Mouse (Mus musculus) frontal cortex, postnatal 10 days (tissue): ENCODE data around the gene Capzb.

Experiments used
- DNase-seq, 2 experiments: peaks; one replicate each; pipeline ENCODE4 v3.0.0; 2022; ENCODE audit warnings: low spot score in 2 of 2, mixed read lengths in 1 of 2

Gene Capzb

DNA sequence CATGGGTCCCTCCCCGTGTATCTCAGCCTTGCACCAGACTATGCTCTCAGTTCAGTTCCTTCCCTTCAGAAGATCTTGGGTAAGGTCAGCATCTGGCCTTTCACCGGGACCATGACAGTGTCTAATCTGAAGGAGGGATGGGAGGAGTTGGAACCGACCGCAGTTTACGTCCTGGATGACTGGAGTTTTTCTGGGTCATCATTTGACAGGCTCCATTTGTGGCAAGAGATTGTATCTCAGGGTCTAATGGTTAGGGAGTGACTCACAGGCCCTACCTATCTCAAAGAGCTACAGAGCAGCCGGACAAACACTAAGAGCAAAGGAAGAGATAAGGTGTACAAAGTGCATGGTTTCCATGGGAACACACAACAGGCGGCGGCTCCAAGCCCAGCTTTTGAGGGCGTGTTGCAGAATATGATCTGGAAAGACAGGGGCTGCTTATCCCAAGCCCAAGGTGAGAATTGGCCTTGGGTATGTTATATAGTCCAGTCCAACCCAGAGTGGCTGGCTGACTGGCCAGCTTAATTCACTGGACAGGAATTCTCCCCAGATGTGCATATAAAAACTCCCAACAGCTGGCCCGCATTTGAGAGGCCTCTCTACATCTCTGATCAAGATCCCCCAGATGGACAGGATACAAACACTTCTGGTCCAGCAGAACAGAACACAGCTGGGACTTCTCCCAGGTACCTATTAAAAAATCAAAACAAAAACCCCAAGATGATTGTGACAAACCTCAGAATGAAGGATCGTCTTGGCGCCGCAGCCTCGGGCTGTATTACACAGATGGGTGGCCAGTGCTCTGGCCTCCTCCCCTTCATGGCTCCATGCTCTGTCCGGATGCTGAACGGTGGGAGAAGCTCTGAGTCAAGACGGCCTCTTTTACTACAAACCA, 12.7 kb upstream of the Capzb start:
- no peak for DNase-seq

DNA sequence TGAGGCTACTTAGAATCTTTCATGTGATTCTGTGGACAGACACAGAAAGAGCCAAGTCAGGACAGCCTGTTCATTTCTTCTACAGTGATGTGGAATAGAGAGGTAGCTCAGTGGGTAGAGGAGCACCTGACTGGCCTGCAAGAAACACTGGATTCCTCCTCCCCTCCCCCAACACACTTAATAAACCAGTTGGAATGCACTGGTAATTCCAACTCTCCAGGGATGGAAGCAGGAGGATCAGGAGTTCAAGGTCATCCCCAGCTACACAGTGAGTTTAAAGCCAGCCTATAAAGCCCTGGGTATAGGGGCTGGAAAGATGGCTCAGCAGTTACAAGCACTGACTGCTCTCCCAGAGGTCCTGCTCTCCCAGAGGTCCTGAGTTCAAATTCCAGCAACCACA, 10.2 kb upstream of the Capzb start:
- DNase-seq: no peak

DNA sequence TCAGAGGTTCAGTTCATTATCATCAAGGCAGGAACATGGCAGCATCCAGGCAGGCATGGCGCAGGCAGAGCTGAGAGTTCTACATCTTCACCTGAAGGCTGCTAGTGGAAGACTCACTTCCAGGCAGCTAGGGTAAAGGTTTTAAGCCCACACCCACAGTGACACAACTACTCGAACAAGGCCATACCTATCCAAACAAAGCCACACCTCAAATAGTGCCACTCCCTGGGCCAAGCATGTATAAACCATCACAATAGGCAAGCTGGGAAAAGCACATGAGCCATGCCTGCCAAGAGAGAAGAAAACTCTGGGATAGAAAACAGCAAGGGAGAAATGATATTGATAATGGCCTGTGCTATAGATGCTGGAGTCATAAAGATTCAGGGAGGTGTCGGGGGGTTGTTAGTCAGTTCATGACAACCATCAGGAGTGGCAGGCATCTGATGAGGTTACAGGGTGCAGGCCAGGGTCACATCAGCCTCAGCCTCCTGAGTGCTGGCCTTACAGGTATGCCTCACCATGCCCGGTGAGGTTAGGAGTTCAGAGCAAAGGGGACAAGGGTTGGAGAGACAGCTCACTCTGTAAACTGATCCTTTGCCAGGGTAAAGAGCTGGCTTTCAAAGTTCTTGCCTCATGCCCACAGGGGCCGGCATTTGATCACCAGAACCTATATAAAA, 6.8 kb upstream of the Capzb start:
- DNase-seq: no peak

DNA sequence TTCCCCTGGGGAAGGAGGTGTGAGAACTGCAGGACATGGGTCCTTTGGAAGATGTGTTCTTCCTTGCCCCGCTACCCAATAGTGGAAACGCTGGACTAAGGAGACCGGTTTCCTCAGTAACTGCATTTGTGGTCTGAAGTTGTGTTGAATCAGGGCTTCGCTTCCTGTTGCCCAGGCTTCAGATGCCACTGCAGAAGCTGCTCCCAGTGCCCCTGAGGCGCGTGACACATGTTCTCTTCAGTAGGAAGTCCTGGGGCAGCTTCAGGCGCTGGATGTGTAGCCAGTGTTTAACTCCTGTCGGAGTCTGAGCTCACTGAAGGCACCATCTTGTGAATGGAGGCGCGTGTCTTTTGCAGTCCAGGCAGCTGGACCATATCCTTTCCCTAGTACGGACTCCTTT, 4.8 kb upstream of the Capzb start:
- DNase-seq: no peak

DNA sequence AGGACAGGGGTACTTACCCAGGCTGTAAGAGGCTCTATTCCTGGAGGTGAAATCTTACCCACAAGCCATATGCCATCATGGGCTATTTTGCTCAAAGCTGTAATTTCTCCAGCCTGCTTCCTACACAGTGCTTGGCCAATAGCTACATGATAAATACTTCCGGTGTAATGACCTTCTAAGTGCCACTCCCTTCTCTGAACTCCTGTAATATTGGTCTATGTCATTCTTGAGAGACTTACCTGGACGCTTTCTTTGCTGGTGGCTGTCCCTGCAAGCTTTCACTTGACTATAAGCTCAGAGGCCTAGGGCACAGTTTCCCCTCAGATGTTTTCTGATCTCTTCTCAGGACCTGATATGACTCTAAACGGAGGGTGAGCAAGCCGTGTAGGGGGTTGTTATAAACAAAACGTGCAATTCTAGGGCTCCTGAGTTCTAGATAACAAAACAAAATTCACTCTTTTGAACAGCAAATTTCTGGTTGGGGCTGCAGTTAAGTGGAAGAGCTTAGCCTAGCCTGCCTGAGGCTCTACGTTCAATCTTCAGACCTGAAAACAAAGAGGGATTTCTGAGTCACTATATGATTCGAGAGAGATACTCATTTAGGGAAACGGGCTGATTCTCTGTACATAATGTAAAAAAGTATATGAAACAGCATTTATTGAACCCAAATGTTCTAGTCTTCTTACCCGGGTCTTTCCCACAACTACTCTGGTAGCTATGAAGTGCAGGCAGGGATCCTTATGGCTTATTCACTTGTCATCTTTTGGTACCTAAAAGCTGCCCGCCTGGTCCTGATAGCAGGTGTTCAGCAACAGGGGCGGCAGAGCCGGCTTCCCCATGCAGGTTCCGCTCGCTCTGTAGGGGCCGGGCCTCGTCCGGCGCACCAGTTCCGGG, 847 bp upstream of the Capzb start:
- no peak for DNase-seq

DNA sequence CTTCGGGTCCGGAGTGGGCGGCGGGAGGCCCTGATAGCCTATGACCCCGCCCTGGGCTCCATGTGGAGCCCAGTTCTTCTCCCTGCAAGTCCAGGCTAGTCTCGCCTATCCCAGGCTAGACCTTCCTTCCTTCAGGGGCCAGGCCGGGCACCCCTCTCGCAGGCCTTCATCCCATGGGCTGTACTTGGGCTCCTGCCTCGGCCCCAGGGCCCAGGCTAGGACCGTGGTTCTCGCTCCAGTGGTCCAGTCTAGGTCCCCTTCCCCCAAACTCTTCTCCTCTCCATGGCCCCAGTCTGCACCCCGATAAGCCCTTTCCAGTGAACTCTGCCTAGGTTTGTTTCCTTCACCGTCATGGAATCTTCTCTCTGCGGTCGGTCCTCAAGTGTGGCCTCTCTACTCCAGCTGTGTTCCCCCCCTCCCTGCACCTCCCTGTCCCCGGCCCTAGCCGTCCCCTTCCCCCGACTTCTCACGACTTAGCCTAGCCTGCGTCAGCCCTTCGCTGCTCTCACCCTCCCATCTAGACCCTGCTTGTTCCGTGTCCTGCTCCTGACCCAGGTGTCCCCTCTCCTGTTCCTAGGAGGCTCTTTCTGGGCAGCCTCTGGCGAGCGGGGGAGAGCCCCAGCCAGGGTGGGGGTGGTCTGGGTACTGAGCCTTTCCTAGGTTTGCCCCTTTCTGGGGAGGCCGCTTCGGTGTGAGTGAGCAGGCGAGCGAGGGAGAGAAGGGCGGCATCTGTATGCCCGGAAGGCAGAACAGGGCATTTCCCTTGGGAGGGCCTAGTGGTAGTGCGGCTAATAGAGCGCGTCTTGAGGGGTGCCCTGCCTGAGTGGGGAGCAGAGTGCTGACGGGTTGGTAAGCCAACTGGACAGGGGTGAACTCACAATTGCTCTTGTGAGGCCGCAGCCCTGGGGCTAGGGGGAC, 736 bp downstream of the Capzb start:
- DNase-seq: no peak

DNA sequence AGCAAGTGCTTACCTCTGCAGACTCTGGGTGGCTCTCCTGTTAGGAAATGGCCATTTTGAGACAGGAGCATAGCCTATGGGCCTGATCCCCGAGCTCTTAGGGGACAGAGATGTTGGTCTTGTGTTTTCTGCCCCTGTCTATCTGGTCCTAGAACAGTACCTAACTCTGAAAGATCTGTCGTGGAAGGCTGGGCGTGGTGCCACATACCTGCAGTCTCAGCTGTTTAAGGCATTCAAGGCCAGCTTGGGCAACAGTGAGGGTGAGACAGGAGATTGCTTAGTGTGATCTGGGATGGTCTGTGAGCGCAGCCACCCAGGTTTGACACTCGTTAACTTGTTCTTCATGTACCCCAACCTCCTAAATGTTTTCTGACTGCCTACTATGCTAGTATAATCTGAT, 2.4 kb downstream of the Capzb start:
- no peak for DNase-seq

DNA sequence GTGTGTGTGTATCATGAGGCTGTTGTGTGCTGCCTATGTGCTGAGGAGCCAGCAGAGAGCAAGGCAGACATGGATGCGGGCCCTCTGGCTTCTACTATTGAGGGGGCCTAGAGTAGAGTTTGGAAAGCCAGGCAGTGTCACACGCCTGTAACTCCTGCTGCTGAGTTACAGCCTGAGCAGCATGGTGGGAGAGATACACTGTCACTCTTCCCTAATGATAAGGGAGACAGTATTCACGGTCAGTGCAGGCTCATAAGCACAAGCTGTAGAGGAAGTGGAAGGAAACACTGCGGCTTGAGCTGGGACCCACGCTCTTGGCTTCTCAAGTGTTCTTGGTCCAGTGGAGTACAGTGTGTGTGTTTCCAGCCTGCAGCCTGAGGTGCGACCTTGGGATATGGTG, 3.8 kb downstream of the Capzb start:
- no peak for DNase-seq

DNA sequence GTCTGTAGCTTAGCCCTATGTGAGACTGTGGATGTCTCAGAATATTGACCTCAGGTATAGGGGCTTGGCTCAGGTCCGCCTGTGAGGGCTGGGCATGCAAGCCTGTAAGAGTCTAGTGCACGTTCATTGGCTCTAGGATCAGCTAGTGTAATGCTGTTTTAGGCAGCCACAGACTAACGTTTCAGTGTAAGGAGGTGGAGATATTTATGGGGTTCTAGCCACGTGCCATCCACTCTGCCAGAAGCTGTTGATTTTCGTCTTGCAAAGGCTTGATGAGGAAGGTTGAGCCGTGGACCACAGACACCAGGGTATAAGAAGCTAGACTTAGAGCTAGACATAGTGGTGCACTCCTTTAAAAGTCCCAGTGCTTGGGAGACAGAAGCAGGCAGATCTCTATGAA, 4.2 kb downstream of the Capzb start:
- no peak for DNase-seq

DNA sequence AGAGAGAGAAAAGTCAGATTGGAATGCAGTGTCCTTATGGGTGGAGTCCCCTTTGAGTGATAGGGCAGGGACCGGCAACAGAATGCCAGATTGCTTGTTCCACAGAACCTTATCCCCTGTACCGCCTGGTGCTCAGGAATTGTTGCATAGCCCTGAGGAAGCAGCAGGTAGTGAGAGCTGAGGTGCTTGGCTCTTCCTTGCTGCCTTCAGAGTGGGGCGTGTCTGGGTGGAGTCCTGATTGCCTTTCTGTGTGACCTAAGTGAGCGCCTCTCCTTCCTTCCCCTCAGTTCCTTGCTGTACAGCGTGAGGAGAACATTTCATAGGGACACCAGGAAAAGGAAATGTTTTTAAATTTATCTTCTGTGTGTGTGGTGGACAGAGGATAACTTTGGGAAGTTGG, 4.8 kb downstream of the Capzb start:
- DNase-seq: no peak

DNA sequence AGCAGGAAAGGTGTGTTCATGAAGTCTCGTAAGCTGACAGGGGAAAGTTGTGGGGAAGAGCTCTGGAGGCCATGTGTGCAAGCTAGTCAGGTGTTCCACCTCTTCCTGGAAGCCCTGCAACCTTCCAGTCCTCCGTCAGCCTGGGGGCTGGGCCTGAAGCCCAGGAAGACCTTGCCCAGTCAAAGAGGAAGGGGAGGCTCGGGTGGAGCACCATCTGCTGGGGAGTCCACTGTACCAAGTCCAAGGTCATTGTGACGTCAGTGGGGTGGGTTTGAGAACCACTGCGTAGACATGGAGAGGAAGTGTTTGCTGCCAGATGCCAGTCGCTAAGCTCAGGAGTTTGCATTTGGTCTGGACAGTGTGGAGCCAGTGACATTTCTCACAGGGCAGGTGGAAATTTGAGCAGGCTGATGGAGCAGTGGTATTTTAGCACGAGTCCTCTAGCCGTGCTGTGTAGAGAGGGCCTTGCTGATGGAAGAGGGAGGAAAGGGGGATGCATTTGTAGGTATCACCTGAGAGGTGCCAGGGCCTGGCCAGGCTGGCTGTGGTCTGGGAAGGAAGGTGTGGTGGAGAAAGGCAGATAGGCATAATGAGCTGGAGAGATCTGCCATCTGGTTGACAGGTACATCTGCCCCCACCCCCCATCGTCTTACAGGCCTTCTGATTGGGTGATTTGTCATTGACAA, 5.4 kb downstream of the Capzb start:
- no peak for DNase-seq

DNA sequence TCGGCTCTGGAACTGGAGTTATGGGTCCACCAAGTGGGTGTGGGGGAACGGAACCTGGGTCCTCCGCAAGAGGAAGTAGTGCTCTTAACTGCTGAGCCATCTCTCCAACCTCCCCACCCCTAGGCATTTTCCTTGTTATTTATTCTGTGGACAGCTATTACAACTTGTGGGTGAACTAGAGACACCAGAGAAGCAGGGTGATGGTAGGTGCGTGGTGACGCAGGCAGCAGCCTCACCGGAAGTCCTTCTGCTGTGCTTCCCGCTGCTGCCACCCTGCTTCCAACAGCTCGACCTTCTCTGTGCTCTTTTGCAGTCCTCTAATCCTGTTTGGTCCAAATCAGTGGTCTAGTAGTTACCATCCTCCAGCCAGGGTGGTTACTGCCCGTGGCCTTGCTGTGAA, 6.4 kb downstream of the Capzb start:
- DNase-seq: no peak

DNA sequence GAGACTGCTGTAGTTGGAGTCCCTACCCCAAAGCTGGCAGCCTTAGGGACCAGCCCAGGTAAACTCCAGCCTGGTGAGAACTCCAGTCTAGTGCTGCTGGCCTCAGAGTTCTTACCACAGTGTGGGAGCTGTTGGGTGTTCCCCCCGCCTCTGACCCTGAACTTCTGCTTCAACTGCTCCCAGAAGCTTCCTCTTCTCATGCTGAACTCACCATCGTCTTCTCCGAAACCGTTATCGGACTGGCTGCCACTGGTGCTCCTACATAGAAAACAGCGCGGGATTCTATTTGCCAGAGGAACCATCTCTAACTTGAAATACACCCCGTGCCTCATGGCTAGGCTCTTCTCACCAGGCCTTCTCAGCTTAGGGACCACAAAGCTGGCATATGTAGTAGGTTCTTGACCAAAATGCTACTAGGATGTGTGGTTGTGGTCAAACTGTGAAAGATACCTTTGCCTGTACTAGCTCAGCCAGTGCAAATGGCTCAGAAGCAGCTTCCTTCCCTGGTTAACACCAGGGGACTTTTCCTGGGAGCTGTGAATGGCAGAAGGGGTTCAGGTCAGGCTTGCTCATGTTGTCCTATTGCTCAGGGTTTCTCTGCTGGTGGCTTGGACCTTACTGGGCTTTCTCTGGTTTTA, 7.1 kb downstream of the Capzb start:
- DNase-seq: no peak

DNA sequence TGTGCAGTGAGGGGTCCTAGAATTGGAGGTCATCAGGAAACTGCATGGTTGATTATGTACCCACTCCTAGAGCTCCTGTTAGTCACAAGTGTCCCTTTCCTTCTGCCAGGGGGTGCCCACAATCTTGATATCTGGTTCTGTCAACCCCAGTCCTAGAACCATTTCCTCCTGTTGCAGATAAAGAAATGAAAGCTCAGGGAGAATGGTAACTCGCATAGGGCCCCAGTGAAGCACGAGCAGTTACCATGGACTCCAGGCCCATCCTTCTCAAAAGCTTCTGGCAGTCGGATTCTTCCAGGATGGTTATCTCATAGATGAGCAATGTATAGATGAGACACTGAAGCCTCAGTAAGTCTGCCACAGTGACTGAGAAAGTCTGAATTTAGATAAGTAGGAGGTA, 8.2 kb downstream of the Capzb start:
- DNase-seq: no peak

DNA sequence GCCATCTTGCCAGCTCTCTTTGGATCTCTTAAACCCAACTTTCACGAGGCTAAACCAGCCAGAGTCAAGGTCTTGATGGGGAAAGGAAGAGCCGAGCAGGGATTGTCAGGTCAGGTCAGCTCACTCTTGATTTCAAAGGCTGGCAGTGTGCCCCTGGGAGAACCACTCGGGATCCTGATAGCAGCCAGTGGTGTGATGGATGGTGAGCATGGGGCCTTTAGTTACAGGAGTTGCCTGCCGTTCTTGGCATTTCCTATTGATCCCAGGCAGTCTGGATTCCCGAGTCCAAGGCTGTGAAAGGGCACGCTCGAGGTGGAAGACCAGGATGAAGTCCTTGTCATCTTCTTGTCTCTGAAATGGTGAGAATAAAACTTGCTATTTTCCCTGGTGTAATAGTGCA, 9.9 kb downstream of the Capzb start:
- DNase-seq: no peak

DNA sequence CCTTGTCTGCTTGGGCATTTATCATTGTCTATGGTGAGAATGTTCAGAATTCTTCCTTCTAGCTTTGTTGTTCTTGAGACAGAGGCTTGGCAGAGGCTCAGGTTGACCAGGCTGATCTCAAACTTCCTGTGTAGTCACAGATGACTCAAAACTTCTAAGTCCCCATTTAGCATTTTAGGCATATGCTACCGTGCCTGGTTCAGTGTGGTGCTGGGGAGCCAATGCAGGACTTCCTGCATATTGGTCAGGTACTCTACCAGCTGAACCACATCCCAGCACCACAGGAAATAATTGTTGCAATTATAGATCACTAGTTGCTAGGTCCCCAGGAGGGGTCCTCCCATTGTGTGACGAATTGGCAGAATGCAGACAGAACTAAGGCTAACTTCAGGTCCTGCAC, 10.7 kb downstream of the Capzb start:
- no peak for DNase-seq

DNA sequence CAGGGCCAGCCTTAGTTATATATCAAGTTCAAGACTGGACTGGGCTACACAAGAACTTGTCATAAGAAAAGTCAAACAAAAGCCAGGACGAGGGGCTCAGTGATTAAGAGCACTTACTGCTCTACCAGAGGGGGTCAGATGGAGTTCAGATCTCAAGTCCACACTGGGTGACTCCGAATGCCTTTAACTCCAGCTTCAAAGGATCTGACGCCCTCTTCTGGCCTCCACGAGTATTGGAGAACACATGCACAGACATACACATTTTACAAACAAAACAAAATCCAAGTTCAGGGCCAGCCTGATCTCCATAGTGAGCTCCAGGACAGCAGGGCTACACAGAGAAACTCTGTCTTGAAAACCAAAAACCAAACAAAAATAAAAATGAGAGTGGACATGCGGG, 13.1 kb downstream of the Capzb start:
- no peak for DNase-seq

DNA sequence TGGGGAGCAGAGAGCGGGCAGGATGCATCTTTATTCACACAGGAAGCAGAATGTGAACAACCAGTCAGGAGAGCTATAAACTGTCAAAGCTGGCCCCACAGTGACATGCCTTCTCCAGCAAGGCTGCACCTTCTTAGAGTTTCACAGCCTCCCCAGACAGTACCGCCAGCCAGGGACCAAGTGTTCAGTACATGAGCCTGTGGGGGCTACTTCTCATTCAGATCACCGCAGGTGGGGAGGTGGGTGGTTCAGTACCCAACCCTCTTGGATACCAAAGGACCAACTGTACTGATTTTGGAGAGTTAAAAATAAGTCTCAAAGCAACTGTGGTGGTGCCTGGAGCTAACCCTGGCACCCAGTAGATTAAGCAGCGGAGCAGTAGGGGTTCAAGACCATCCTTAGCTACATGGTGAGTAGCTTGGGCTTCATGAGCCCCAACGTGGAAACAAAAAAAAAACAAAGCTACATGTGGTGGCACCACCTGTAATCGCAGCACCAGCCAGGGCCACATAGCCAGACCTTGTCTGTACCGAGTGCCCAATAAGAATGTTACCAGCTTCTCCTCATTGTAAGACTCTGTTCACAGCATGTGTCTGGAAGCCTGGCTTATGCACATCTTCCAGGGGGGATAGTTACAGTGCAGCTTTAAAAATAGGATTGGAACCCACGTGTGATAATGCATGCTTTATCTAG, 13.8 kb downstream of the Capzb start:
- DNase-seq: no peak

DNA sequence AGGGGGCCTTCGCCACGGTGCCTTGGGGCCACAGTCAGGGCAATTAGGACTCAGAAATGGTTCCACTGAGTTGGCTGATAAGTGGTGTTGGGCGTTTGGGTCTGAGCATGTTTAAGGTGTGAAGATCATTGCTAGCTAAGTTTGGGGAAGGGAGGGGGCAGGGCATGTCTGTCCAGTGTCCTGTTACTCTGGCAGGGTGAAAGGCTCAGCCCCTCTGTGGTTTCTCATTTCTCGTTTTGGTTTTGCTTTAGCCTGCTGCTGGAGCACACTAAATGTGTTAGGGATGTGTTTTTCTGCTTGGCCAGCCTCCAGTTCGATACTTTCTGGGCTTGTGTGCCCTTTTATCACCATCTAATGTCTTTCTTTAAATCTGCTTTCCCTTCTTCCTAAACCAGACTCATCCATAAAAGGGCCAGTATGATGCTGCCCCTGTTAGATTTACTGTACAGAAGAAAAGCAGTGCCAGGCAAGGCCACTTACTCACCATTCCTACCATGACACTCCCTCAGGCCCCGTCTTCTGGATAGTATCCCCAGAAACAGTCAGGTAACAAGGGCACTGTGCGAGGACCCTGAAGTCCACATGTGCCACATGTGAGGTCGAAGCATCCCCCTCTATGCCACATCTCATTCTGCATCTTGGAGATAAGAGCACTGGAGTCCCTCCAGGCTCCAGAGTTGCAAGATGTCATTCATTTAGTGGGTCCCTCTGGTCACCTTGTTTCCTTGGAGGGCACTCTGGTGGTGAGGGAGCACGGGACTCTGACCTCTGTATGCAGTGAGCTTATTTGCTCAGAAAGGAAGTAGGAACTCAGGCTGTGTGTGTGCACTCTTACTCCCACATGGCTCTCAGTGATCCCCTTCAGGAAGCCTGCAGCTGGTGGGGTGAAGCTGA, 15.8 kb downstream of the Capzb start:
- DNase-seq: no peak
